ENCODE assay signal across 17 mouse cellular contexts in the genomic region with DNA sequence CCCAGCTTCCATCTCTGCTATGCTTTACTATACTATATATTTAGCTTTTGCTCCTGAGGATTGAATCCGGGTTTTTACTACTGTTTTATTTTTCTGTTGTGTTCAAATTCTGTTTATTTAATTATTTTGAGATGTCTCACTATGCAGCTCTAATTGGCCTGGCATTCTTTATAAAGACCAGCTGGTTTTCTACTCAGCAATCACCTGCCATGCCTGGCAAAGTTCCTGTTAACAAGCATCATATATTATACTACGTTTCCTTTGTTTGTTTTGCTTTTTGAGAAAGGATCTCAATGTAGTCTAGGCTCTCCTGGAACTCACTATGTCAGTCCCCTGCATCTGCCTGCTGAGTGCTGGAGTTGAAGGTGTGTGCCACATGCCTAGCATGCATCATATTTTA.
"Had no signal": no experiment of that assay in that cellular context is flagged by ENCODE, and none has a peak within 500 bp of the region (broad histone marks: within the 10 kb centered on the region; RNA-seq: fewer than 3 reads in every experiment).

No protein-coding gene starts in this region.

- DNase-seq: lung, adult 2 months; lung, postnatal 14 days; lung, postnatal 36 days; right cerebral cortex, postnatal 14 days; thymus, adult 2 months; thymus, postnatal 25 days; thymus, postnatal 4 days had no signal

- H3K9me3 ChIP-seq: lung, embryonic 15.5 days; megakaryocyte, embryonic 14.5 days; midbrain, embryonic 13.5 days; midbrain, embryonic 15.5 days; neural tube, embryonic 12.5 days; stomach, embryonic 15.5 days had no signal

- H3K27me3 ChIP-seq: lung, embryonic 15.5 days; megakaryocyte, embryonic 14.5 days; midbrain, embryonic 13.5 days; midbrain, embryonic 15.5 days; neural tube, embryonic 12.5 days; stomach, embryonic 15.5 days had no signal

- H3K4me1 ChIP-seq: lung, embryonic 15.5 days; midbrain, embryonic 13.5 days; midbrain, embryonic 15.5 days; neural tube, embryonic 12.5 days; stomach, embryonic 15.5 days had no signal

- ATAC-seq: lung, postnatal 0 days; midbrain, embryonic 13.5 days; midbrain, embryonic 15.5 days had no signal

- H3K4me2 ChIP-seq: lung, embryonic 15.5 days; midbrain, embryonic 11.5 days; midbrain, embryonic 13.5 days; midbrain, embryonic 15.5 days; neural tube, embryonic 12.5 days; stomach, embryonic 15.5 days had no signal

- H3K27ac ChIP-seq: lung, embryonic 15.5 days; macrophage; midbrain, embryonic 13.5 days; midbrain, embryonic 15.5 days; neural tube, embryonic 12.5 days; stomach, embryonic 15.5 days; stomach, postnatal 0 days had no signal

- H3K9ac ChIP-seq: lung, embryonic 15.5 days; midbrain, embryonic 13.5 days; midbrain, embryonic 15.5 days; neural tube, embryonic 12.5 days; stomach, embryonic 15.5 days had no signal

- H3K4me3 ChIP-seq: lung, embryonic 15.5 days; megakaryocyte, embryonic 14.5 days; midbrain, embryonic 13.5 days; midbrain, embryonic 15.5 days; neural tube, embryonic 12.5 days; stomach, embryonic 15.5 days had no signal
